Comparison of ENCODE assay signal across 9 mouse cellular contexts in the genomic region with DNA sequence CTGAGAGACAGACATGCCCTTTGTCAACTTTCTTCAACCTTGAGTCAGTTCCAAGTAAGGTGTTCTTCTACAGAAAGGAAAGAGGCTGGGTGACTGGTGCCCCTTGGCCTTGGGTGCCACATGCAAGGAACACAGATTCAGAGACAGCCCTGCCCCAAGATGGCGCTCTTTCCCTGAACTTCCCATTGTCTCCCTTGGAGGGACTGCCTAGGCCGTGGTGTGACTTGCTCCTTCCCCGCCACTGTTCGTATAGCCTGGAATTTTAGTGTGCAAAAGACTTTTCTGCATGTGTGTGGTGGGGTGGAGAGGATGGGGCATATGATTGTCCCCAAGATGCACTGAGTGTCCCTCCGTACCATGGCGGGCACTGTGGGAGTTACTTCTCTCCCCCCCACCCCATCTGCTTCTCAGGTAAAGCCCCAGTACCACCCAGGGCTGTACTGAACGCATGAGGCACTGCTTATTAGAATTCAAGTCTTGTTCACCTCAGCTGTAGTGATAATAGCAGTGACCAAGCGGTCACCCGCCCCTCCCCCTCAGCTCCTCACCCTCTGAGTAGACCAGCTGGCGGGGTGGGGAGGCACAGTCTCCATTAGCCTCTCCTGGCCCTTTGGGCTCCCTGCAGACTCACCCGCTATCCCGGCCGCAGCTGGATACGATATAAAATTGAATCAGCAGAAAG.
DNase-seq lines count a peak whose midpoint lies in the region; ATAC-seq lines count a peak whose summit lies in the region.
"Had no signal": no experiment of that assay in that cellular context is flagged by ENCODE, and none has a peak within 500 bp of the region (broad histone marks: within the 10 kb centered on the region; RNA-seq: fewer than 3 reads in every experiment).

No protein-coding gene starts in this region.

- DNase-seq in layer of hippocampus, adult 11-12 months (ENCODE audit: low spot score): peak; percentile 47
- DNase-seq in layer of hippocampus, adult 9-10 months (ENCODE audit: low spot score): no peak
- DNase-seq in adrenal gland, adult 2 months: peak; percentile 70
- peak; percentile 68 for DNase-seq in forebrain, embryonic 14.5 days (ENCODE audit: low spot score)
- peak; percentile 50 to 59 for DNase-seq in heart, postnatal 36 days
- peak; percentile 22 for DNase-seq in layer of hippocampus, adult 9-11 months
- peak; percentile 95 for DNase-seq in midbrain, embryonic 11.5 days (ENCODE audit: low spot score, missing footprints)
- peak; percentile 28 for DNase-seq in urinary bladder, postnatal 25 days (ENCODE audit: low spot score)

- WGBS in forebrain, embryonic 14.5 days: 57% methylated on average over 14 of the region's 14 CpGs
- WGBS in midbrain, embryonic 11.5 days: 57% methylated on average over 14 of the region's 14 CpGs

- H3K4me3 ChIP-seq in forebrain, embryonic 14.5 days (ENCODE audit: low read depth, low read length): no peak overlapping the region
- H3K4me3 ChIP-seq in midbrain, embryonic 11.5 days (ENCODE audit: low read depth, low read length): no peak overlapping the region

- no peaks in the 10 kb centered on the region for H3K9me3 ChIP-seq in forebrain, embryonic 14.5 days (replicated peaks; ENCODE audit: control insufficient read depth, low read length)
- H3K9me3 ChIP-seq in midbrain, embryonic 11.5 days (ENCODE audit: control insufficient read depth, low read length): no peaks in the 10 kb centered on the region

- no peaks in the 10 kb centered on the region for H3K36me3 ChIP-seq in forebrain, embryonic 14.5 days (ENCODE audit: control insufficient read depth, insufficient read depth, low read length)
- H3K36me3 ChIP-seq in midbrain, embryonic 11.5 days (ENCODE audit: control insufficient read depth, insufficient read depth, low read length): no peaks in the 10 kb centered on the region
- H3K36me3 ChIP-seq: G1E had no signal

- peak; percentile 85 for ATAC-seq in forebrain, embryonic 14.5 days
- ATAC-seq in midbrain, embryonic 11.5 days (ENCODE audit: low FRiP score): peak; percentile 94

- H3K4me2 ChIP-seq in forebrain, embryonic 14.5 days (ENCODE audit: low read length): no peak overlapping the region
- peak overlapping the region; percentile 26; the same call in 1 of the 2 replicates for H3K4me2 ChIP-seq in midbrain, embryonic 11.5 days

- H3K27me3 ChIP-seq in forebrain, embryonic 14.5 days (replicated peaks; ENCODE audit: control insufficient read depth, insufficient read depth, low read length): no peaks in the 10 kb centered on the region
- no peaks in the 10 kb centered on the region for H3K27me3 ChIP-seq in midbrain, embryonic 11.5 days (ENCODE audit: control insufficient read depth, insufficient read depth, low read length)

- intact Hi-C loops in heart, postnatal 36 days (cut with DNase I): loop anchor here (2.0 kb wide), 1 partner anchor 92 kb away; no protein-coding TSS in a partner anchor

- 0 out of 2 replicates have a peak, but pooled peaks cover 3% of the 10 kb centered on the region for H3K4me1 ChIP-seq in forebrain, embryonic 14.5 days (ENCODE audit: control insufficient read depth, insufficient read depth, low read length)
- peaks cover 6% of the 10 kb centered on the region; the same call in 1 of the 2 replicates for H3K4me1 ChIP-seq in midbrain, embryonic 11.5 days (ENCODE audit: control insufficient read depth, insufficient read depth, low read length)

- H3K27ac ChIP-seq in forebrain, embryonic 14.5 days (ENCODE audit: low read depth, low read length): peak overlapping the region; percentile 15; the same call in 1 of the 2 replicates
- H3K27ac ChIP-seq in midbrain, embryonic 11.5 days (ENCODE audit: low read depth, low read length): peak overlapping the region; percentile 73

- H3K9ac ChIP-seq in forebrain, embryonic 14.5 days (ENCODE audit: low read length): no peak overlapping the region
- peak overlapping the region; percentile 40; the same call in 1 of the 2 replicates for H3K9ac ChIP-seq in midbrain, embryonic 11.5 days (ENCODE audit: low read length)
